Mouse (Mus musculus) frontal cortex, postnatal 25 days (tissue): ENCODE results near the gene Spert.
A peak's percentile ranks its signal among the peaks of the same experiment; 100 is the strongest.

Experiments used
- DNase-seq, 2 experiments: peaks; one replicate each; pipeline ENCODE4 v3.0.0; 2022; ENCODE audit warnings: low spot score in 2 of 2

Spert gene

DNA sequence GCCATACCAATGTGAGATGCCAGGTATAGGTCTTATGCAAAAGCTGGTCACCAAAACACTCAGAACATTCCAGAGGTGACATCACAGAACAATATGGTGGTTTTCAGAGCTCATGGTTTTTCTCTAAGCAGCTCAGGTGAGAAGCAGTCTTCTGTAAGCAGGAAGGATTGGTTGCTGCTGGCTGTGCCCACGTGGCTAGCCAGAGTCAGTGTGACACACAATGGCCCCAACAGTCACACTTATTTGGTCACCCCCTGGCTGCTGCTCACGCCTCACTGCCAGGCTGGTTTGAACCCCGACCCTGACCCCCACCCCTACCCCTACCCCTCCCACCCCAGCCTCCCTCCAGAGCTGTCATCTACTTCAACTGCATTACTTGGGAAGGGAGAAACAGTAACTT lies at the start of gene Spert:
Spert (minus strand) TSS at position 139 of the 400 bp plus-strand sequence.
- DNase-seq, result no peak

DNA sequence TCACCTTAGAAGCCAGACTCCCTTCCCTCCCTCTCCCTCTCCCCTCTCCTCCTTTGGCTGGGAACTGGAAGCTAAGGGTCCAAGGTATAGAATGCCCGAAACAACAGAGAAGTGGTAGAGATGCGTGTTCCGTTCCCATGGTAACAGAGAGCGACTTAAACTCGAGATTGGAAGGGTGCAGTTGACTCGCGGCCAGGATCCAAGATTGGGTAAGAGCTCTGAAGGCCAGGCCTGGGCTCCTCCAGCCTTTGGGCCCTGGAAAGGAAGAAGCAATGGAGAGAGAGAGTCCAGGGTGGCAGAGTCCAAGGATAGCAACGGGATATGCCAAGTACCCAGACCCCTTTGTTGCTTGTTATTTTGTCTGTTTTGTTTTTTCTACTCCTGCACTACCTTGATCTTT lies 49.2 kb upstream of the Spert start, which contains the start of gene Erich6b:
Erich6b (plus strand) TSS at position 180 of the 400 bp plus-strand sequence.
- DNase-seq, result no peak

GRCm38 (mm10) chr14:75641369-75641768 lies 48.5 kb upstream of the Spert start:
- DNase-seq, result no peak

GRCm38 (mm10) chr14:75640846-75641245 lies 47.9 kb upstream of the Spert start:
- no peak for DNase-seq

- no peak for DNase-seq
Observed at GRCm38 (mm10) chr14:75637641-75638040, 44.7 kb upstream of the Spert start.

DNA sequence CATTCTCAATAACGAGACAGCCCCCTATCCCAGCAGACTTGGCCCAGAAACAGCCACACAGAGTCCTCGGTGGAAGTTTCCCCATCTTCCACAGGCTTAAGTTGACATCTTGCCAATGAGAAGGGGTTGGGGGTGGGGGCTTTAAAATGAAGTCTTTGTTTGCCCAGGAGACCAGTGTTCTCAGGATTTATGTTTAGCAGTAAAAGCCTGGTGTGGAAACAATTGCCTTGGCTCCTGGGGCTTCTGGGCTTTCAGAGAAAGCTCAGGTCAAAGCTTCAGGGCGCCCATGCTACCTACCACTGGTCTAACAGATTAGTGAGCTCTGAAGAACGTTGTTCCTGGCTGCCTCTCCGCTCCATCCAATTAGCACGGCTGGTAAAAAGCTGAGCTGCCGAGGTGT lies 43.2 kb upstream of the Spert start:
- no peak for DNase-seq

DNA sequence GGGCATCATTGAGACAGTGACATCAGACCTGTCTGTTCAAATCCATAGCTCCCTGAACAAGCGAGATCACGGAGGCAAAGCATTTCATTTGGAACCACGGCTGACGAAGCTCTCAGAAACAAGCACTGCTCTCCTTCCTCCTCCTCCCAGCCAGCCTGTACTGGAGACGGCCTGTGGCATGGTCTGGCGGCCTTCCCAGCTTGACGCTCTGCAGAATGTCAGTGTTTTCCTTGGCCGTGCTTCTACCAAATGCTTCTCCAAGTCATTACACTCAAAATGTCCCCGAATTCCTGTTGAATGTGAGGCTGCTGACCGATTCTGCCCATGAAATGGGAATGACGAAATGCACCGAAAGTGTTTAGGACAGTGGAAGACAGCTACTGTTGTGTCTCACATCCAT lies 42.4 kb upstream of the Spert start:
- peak in 1 of 2 experiments; percentile 13 for DNase-seq

- no peak for DNase-seq
Observed at GRCm38 (mm10) chr14:75628870-75629269, 36.0 kb upstream of the Spert start.

DNA sequence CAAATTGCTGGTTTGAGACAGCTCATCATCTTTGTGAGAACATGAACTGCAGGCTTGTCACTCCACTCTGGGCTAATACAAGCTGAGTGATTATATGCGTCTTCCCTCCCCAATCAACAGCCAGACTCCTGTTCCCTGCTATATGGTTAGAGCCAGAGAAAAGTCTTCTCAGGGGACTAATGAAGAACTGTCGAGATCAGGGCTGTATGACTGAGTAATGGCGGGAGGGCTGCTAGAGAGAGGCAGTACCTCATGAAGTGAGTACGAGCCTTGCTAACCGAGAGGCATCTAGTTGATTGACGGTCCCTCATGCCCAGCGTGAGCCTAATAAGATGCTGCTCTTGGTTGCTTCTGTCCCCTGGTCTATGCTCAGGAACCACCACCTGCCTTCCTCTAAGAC lies 30.1 kb upstream of the Spert start:
- DNase-seq, result no peak

DNA sequence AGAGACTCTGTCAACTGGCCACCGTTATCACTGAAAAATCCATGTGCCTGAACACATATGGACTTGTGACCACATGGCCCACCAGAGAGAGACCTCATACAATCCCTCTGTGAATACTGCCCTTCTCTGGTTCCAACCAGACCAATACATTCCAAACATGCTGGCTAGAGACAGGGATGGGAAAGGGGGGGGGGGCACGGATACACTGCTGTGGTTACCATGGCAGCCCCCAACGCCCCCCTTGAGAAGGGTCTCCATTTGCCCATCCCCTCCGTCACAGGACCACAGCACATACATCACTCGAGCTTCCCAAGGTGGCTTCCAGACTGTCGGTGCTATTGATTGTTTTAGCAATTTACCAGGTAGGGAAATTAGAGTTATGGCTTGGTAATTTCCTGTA lies 23.5 kb upstream of the Spert start:
- DNase-seq, result no peak

DNA sequence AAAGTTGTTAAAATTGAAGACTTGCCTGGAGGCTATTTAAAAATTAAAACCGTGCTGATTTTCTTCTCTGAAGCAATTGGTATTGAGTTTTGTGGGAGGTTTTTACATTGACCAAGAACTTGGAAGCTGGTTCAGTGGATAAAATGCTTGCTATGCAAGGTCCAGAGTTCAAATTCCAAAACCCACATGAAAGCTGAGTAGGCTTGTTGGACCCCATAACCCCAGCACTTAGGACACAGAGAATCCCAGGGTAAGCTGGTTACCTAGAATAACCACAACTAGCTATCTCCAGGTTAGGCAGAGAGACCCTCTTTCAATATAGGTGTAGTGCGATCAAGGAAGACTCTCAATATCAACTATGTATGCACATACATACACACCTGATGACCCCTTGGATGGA lies 16.3 kb upstream of the Spert start:
- DNase-seq, result no peak

- DNase-seq, result no peak
Observed at GRCm38 (mm10) chr14:75583870-75584269, 9.0 kb downstream of the Spert start.

- DNase-seq, result no peak
Observed at GRCm38 (mm10) chr14:75579010-75579409, 13.9 kb downstream of the Spert start.

- no peak for DNase-seq
Observed at GRCm38 (mm10) chr14:75566303-75566702, 26.6 kb downstream of the Spert start.

- peak in 1 of 2 experiments; percentile 12 for DNase-seq
Observed at GRCm38 (mm10) chr14:75565534-75566140, 27.3 kb downstream of the Spert start.

DNA sequence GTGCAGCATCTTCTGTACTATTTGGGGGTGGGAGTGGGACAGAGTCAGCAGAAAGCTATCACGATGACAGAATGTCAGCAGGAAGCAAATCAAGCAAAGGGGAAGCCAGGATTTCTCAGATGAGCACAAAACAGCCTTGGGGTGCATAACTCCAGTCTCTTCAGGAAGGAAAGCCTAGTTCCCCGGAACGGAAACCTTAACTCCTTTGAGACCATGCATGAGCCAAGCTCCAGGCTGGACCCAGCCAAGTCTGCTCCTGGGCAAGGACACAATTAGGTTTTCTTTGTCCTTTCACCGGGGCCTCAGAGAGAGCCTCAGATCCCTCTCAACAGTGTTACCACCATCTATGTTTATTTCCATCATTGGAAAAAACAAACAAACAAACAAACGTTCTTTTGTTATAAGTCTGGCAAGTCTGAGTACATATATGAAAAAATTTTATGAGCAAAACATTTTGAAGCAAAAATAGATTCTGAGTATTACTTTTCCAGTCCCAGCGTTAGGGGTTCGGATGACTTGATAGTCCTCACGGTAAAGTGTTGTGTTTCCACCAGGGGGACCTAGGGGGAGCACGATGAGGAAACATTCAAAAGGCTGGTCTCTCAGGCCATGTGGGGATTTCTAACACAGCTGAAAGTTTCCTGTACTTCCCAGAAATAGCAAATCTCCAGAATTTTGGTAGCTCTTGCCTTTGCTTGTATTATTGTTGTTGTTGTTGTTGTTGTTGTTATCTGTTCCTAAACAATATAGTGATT lies 31.2 kb downstream of the Spert start:
- no peak for DNase-seq

DNA sequence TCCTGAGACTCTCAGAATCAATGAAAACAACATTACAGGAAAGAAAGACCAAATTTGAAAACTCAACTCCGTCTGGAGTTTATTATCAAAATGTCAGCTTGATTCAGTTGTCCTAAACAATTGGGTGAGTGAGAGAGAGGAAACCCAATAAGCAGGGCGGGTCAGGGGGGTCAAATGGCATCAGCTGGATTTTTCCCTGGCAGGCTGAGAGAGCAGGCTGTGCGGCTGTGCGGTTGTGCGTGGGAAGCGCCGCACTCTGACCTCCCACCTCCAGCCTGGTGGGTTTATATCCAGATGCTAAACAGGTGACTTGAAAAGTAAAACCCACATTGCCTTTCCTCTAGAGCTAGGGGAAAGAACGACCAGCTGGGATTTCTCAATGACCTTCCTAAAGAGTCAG lies 51.2 kb downstream of the Spert start:
- DNase-seq, result no peak

- no peak for DNase-seq
Observed at GRCm38 (mm10) chr14:75540996-75541350, 51.9 kb downstream of the Spert start.

DNA sequence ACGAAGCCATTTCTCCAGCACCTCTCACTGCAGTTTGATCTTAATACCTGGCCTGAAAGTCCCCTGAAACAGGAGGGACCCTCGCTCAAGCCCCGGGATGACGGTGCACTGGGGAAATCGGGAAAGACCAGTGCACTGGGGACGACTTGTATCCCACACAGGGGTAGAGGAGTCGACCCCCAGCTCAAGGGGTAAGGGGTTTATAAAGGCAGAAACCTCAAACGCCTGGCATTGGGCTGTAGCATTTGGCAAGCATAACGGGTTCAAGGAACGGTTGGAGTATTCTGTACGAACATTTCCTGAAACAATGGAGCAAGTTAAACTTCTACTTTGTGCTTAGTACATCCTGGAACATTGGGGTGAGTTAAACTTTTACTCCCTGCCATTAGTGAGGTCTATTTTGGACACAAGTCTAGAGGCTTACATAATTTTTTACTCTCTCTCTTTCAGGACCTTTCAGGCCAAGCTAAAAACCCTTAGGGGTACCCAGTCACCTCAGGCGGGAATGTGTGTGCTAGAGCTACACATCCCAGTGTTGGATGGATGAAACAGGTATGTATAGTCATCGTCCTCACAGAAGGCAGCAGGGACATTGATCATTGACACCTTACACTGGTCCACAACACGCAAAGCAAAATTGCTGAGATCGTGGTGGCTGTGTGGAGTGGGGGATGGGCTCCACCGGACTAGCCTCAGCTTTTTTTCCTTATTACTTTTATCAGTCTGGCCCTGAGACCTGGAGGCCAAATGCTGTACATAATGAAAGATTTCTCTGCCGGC lies 52.5 kb downstream of the Spert start:
- no peak for DNase-seq

DNA sequence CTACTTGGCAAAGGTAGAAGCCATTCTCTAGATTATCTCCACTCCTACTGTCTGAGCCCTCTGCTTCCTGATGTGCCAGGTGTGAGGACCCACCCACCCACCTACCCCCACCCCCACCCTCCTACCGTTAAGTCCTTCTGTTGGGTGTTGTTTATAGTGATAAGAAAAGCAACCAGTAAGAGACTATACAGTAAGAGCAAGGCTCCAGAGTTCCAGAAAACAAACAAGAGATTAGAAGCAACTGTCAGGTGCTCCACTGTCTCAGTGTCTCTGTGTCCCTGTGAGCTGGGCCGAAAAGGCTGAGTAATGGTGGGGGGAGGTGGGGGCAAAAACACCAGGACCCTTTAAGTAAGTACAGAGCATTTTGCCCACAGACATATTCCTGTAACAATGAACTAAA lies 53.7 kb downstream of the Spert start:
- DNase-seq, result no peak
